Mouse (Mus musculus) heart, postnatal 10 days (tissue): ENCODE measurements around the gene Ccl28. TPM values are rescaled to one million over a fixed set of nuclear protein-coding genes. Genes with fewer than 3 reads are reported as not detected.
A peak's percentile ranks its signal among the peaks of the same experiment; 100 is the strongest.
"Not testable (repeated sequence)": the region's sequence is repeated elsewhere in the genome, so short reads cannot be mapped to it uniquely, and the experiment has no call there.

Experiments
- DNase-seq, 2 experiments: peaks; one replicate each; pipeline ENCODE4 v3.0.0; 2021
- intact Hi-C: fragments of 180-260 bp; cut with DNase I; formaldehyde crosslinking; loops from one replicate; pipeline ENCODE4 v1.15.1; 2025
- total RNA-seq, 2 experiments: library from RNA; stranded (reverse); gene quantifications; 2 replicates each; pipeline ENCODE4 v1.2.3; 2021

Gene Ccl28
- total RNA-seq, 2 experiments from 2014 or later = 0.20 TPM; not detected in 1

- DNase-seq = no peak
- intact Hi-C loops = no loop called here
These were observed 22.9 kb downstream of the Ccl28 start for GRCm38 (mm10) chr13:119646511-119646910.

- no peak for DNase-seq
- intact Hi-C loops = no loop called here
These were observed 25.5 kb downstream of the Ccl28 start for GRCm38 (mm10) chr13:119648891-119649698.

- intact Hi-C loops = no loop called here
- DNase-seq = no peak
These were observed 26.1 kb downstream of the Ccl28 start for GRCm38 (mm10) chr13:119649699-119650046.

GRCm38 (mm10) chr13:119654734-119655133, 31.1 kb downstream of the Ccl28 start:
- intact Hi-C loops = no loop called here
- DNase-seq = no peak

- DNase-seq = no peak
These were observed 32.6 kb downstream of the Ccl28 start for GRCm38 (mm10) chr13:119656246-119656645.

GRCm38 (mm10) chr13:119656846-119657416, 33.3 kb downstream of the Ccl28 start:
- no peak for DNase-seq
- intact Hi-C loops = no loop called here

More at GRCm38 (mm10) chr13:119656246-119656645, 32.6 kb downstream of the Ccl28 start:
- intact Hi-C loops = no loop called here

- intact Hi-C loops = not testable (repeated sequence)
- peak in 1 of 2 experiments; percentile 8 for DNase-seq
These were observed 37.8 kb downstream of the Ccl28 start for GRCm38 (mm10) chr13:119661420-119661819.

GRCm38 (mm10) chr13:119678794-119679193, 55.2 kb downstream of the Ccl28 start:
- intact Hi-C loops = no loop called here
- DNase-seq = no peak

- DNase-seq = no peak
- intact Hi-C loops = no loop called here
These were observed 56.1 kb downstream of the Ccl28 start for GRCm38 (mm10) chr13:119679721-119680120.

GRCm38 (mm10) chr13:119681161-119681560, 57.5 kb downstream of the Ccl28 start:
- intact Hi-C loops = no loop called here

GRCm38 (mm10) chr13:119684416-119685177, 61.0 kb downstream of the Ccl28 start:
- DNase-seq = no peak
- intact Hi-C loops = no loop called here

More at GRCm38 (mm10) chr13:119681161-119681560, 57.5 kb downstream of the Ccl28 start:
- no peak for DNase-seq

GRCm38 (mm10) chr13:119689709-119690038, 66.1 kb downstream of the Ccl28 start:
- DNase-seq = no peak
- intact Hi-C loops = loop anchor here (5.0 kb wide), 1 partner anchor 103 kb away; the partner anchor contains the start of gene Zfp131

GRCm38 (mm10) chr13:119690039-119690728, 66.6 kb downstream of the Ccl28 start, which contains the start of gene Hmgcs1:
Gene Hmgcs1 (plus strand): TSS chr13:119690379.
- DNase-seq = peak; percentile 99 to 100
- intact Hi-C loops = loop anchor here (5.0 kb wide), 1 partner anchor 102 kb away; the partner anchor contains the start of gene Zfp131

GRCm38 (mm10) chr13:119690876-119691620, 67.4 kb downstream of the Ccl28 start:
- DNase-seq = peak in 1 of 2 experiments; percentile 12
- intact Hi-C loops = loop anchor here (5.0 kb wide), 1 partner anchor 101 kb away; the partner anchor contains the start of gene Zfp131

GRCm38 (mm10) chr13:119691958-119692357, 68.3 kb downstream of the Ccl28 start:
- not testable (repeated sequence) for DNase-seq
- intact Hi-C loops = loop anchor here (5.0 kb wide), 1 partner anchor 100 kb away; the partner anchor contains the start of gene Zfp131

- no peak for DNase-seq
- intact Hi-C loops = no loop called here
These were observed 72.1 kb downstream of the Ccl28 start for GRCm38 (mm10) chr13:119695676-119696075.

GRCm38 (mm10) chr13:119696496-119696895, 72.9 kb downstream of the Ccl28 start:
- intact Hi-C loops = no loop called here
- DNase-seq = no peak

- intact Hi-C loops = no loop called here
- no peak for DNase-seq
These were observed 74.8 kb downstream of the Ccl28 start for GRCm38 (mm10) chr13:119698436-119698835.
